Mouse (Mus musculus): ENCODE data around the gene Fer1l5. TPM values are rescaled to one million over a fixed set of nuclear protein-coding genes. Genes with fewer than 3 reads are reported as not detected.
A peak's percentile ranks its signal among the peaks of the same experiment; 100 is the strongest.

Gene Fer1l5
- polyA plus RNA-seq (2015; fragmentation: Nextera tagmentation; extraction: Ambion mirVana), result 1.8 and 2.0 TPM in 2 replicates

GRCm38 (mm10) chr1:36371934-36372845 is at the start of gene Fer1l5:
TSS of gene Fer1l5 (plus strand) at chr1:36372291.
- WGBS, result 82% methylated on average over 10 of the region's 10 CpGs

GRCm38 (mm10) chr1:36323076-36323475 is 49.0 kb upstream of the Fer1l5 start:
- H3K36me3 ChIP-seq, result peaks cover 24% of the 10 kb centered on the region
- no peaks in the 10 kb centered on the region for H3K27me3 ChIP-seq (replicated peaks)
- no peaks in the 10 kb centered on the region for H3K9me3 ChIP-seq (replicated peaks)
- no peak overlapping the region for H3K4me3 ChIP-seq (replicated peaks)
- H3K9ac ChIP-seq (replicated peaks), result no peak overlapping the region
- H3K4me1 ChIP-seq, result 0 out of 2 replicates have a peak, but pooled peaks cover 5% of the 10 kb centered on the region
- WGBS, result 83% methylated on average over 9 of the region's 9 CpGs
- H3K4me2 ChIP-seq, result no peak overlapping the region
- ATAC-seq (ENCODE audit: low FRiP score), result no peak
- no peak overlapping the region for H3K27ac ChIP-seq (replicated peaks)

More at GRCm38 (mm10) chr1:36371934-36372845, at the start of gene Fer1l5:
- H3K36me3 ChIP-seq, result no peaks in the 10 kb centered on the region
- no peaks in the 10 kb centered on the region for H3K27me3 ChIP-seq (replicated peaks)
- H3K9ac ChIP-seq (replicated peaks), result no peak within 1 kb of the TSS
- no peak for ATAC-seq (ENCODE audit: low FRiP score)
- H3K27ac ChIP-seq (replicated peaks), result no peak within 1 kb of the TSS
- H3K9me3 ChIP-seq (replicated peaks), result no peaks in the 10 kb centered on the region
- H3K4me2 ChIP-seq, result no peak within 1 kb of the TSS
- peaks cover 14% of the 10 kb centered on the region for H3K4me1 ChIP-seq
- no peak within 1 kb of the TSS for H3K4me3 ChIP-seq (replicated peaks)

GRCm38 (mm10) chr1:36323746-36324448 is 48.2 kb upstream of the Fer1l5 start:
- Histone ChIP-seq H3K27me3 (replicated peaks) (no peaks in the 10 kb centered on the region), H3K27ac (replicated peaks) (no peak overlapping the region), H3K4me1 (0 out of 2 replicates have a peak, but pooled peaks cover 5% of the 10 kb centered on the region), H3K36me3 (peaks cover 24% of the 10 kb centered on the region), H3K9ac (replicated peaks) (no peak overlapping the region), H3K4me2 (no peak overlapping the region), H3K4me3 (replicated peaks) (no peak overlapping the region), H3K9me3 (replicated peaks) (no peaks in the 10 kb centered on the region)
- ATAC-seq (ENCODE audit: low FRiP score), result peak; percentile 50; the same call in 1 of the 2 replicates
- 45% methylated on average over 8 of the region's 8 CpGs for WGBS

GRCm38 (mm10) chr1:36325900-36326321 is 46.2 kb upstream of the Fer1l5 start:
- no peak overlapping the region for H3K9ac ChIP-seq (replicated peaks)
- no peak overlapping the region for H3K4me3 ChIP-seq (replicated peaks)
- H3K9me3 ChIP-seq (replicated peaks), result no peaks in the 10 kb centered on the region
- H3K4me2 ChIP-seq, result no peak overlapping the region
- no peak for ATAC-seq (ENCODE audit: low FRiP score)
- no peak overlapping the region for H3K27ac ChIP-seq (replicated peaks)
- H3K4me1 ChIP-seq, result 0 out of 2 replicates have a peak, but pooled peaks cover 5% of the 10 kb centered on the region
- H3K27me3 ChIP-seq (replicated peaks), result no peaks in the 10 kb centered on the region
- WGBS, result 92% methylated on average over 2 of the region's 2 CpGs
- H3K36me3 ChIP-seq, result peaks cover 28% of the 10 kb centered on the region

- no peaks in the 10 kb centered on the region for H3K9me3 ChIP-seq (replicated peaks)
Observed at GRCm38 (mm10) chr1:36326815-36327214, 45.3 kb upstream of the Fer1l5 start.

GRCm38 (mm10) chr1:36331743-36332142 is 40.3 kb upstream of the Fer1l5 start:
- WGBS, result 80% methylated on average over 6 of the region's 6 CpGs
- peaks cover 54% of the 10 kb centered on the region for H3K36me3 ChIP-seq
- no peaks in the 10 kb centered on the region for H3K9me3 ChIP-seq (replicated peaks)
- H3K27ac ChIP-seq (replicated peaks), result no peak overlapping the region
- no peak overlapping the region for H3K4me3 ChIP-seq (replicated peaks)
- ATAC-seq (ENCODE audit: low FRiP score), result no peak
- no peaks in the 10 kb centered on the region for H3K4me1 ChIP-seq
- no peak overlapping the region for H3K4me2 ChIP-seq
- no peak overlapping the region for H3K9ac ChIP-seq (replicated peaks)
- H3K27me3 ChIP-seq (replicated peaks), result no peaks in the 10 kb centered on the region

More at GRCm38 (mm10) chr1:36326815-36327214, 45.3 kb upstream of the Fer1l5 start:
- H3K4me3 ChIP-seq (replicated peaks), result no peak overlapping the region
- peaks cover 33% of the 10 kb centered on the region for H3K36me3 ChIP-seq
- no peaks in the 10 kb centered on the region for H3K27me3 ChIP-seq (replicated peaks)
- H3K4me2 ChIP-seq, result no peak overlapping the region
- WGBS, result 90% methylated on average over 2 of the region's 2 CpGs
- 0 out of 2 replicates have a peak, but pooled peaks cover 5% of the 10 kb centered on the region for H3K4me1 ChIP-seq
- H3K27ac ChIP-seq (replicated peaks), result no peak overlapping the region
- ATAC-seq (ENCODE audit: low FRiP score), result no peak
- no peak overlapping the region for H3K9ac ChIP-seq (replicated peaks)

- no peak overlapping the region for H3K4me3 ChIP-seq (replicated peaks)
- no peak overlapping the region for H3K4me2 ChIP-seq
- no peaks in the 10 kb centered on the region for H3K27me3 ChIP-seq (replicated peaks)
- peaks cover 63% of the 10 kb centered on the region for H3K36me3 ChIP-seq
- H3K9me3 ChIP-seq (replicated peaks), result no peaks in the 10 kb centered on the region
- H3K9ac ChIP-seq (replicated peaks), result no peak overlapping the region
- ATAC-seq (ENCODE audit: low FRiP score), result no peak
- H3K4me1 ChIP-seq, result no peaks in the 10 kb centered on the region
- no peak overlapping the region for H3K27ac ChIP-seq (replicated peaks)
- WGBS, result 86% methylated on average over 14 of the region's 14 CpGs
Observed at GRCm38 (mm10) chr1:36332955-36333887, 38.9 kb upstream of the Fer1l5 start.

GRCm38 (mm10) chr1:36342547-36342946 is 29.5 kb upstream of the Fer1l5 start:
- Histone ChIP-seq H3K9me3 (replicated peaks) (no peaks in the 10 kb centered on the region), H3K27me3 (replicated peaks) (no peaks in the 10 kb centered on the region), H3K4me1 (no peaks in the 10 kb centered on the region), H3K4me3 (replicated peaks) (no peak overlapping the region), H3K9ac (replicated peaks) (no peak overlapping the region), H3K36me3 (peaks cover 97% of the 10 kb centered on the region), H3K4me2 (no peak overlapping the region), H3K27ac (replicated peaks) (no peak overlapping the region)
- no peak for ATAC-seq (ENCODE audit: low FRiP score)
- WGBS, result 95% methylated on average over 6 of the region's 6 CpGs

GRCm38 (mm10) chr1:36352351-36352750 is 19.7 kb upstream of the Fer1l5 start:
- WGBS, result 97% methylated on average over 4 of the region's 4 CpGs
- H3K36me3 ChIP-seq, result peaks cover 92% of the 10 kb centered on the region
- H3K9ac ChIP-seq (replicated peaks), result no peak overlapping the region
- no peak overlapping the region for H3K27ac ChIP-seq (replicated peaks)
- H3K4me2 ChIP-seq, result no peak overlapping the region
- ATAC-seq (ENCODE audit: low FRiP score), result no peak
- no peaks in the 10 kb centered on the region for H3K9me3 ChIP-seq (replicated peaks)
- H3K4me1 ChIP-seq, result no peaks in the 10 kb centered on the region
- no peaks in the 10 kb centered on the region for H3K27me3 ChIP-seq (replicated peaks)
- no peak overlapping the region for H3K4me3 ChIP-seq (replicated peaks)

GRCm38 (mm10) chr1:36356955-36357695 is 15.0 kb upstream of the Fer1l5 start:
- H3K27me3 ChIP-seq (replicated peaks), result no peaks in the 10 kb centered on the region
- H3K9ac ChIP-seq (replicated peaks), result no peak overlapping the region
- peaks cover 54% of the 10 kb centered on the region for H3K36me3 ChIP-seq
- H3K4me2 ChIP-seq, result no peak overlapping the region
- 96% methylated on average over 5 of the region's 5 CpGs for WGBS
- H3K4me3 ChIP-seq (replicated peaks), result no peak overlapping the region
- no peaks in the 10 kb centered on the region for H3K9me3 ChIP-seq (replicated peaks)
- H3K4me1 ChIP-seq, result no peaks in the 10 kb centered on the region
- ATAC-seq (ENCODE audit: low FRiP score), result no peak
- H3K27ac ChIP-seq (replicated peaks), result no peak overlapping the region

Measured in neural tube, embryonic 15.5 days (tissue).